Mouse (Mus musculus) MEL-GATA-1-ER (cell line): ENCODE measurements at regions not wholly inside any gene's neighbourhood (a gene's known extent, or its start where the extent isn't known, plus 50 kb on each side); places are given as distances from the start of the nearest gene placed in this dataset.

Source experiments
- DNase-seq: peaks from one replicate; pipeline ENCODE4 v3.0.0-alpha.2; 2012; ENCODE audit warnings: low read depth; ENCODE audit errors: extremely low read depth

- DNase-seq: no peak
Observed at GRCm38 (mm10) chr16:29946966-29947365, 117.2 kb upstream of the Hes1 start.

- DNase-seq: no peak
Observed at GRCm38 (mm10) chr16:29947670-29948069, 116.5 kb upstream of the Hes1 start.

GRCm38 (mm10) chr16:29950136-29950535 is 114.0 kb upstream of the Hes1 start:
- DNase-seq: no peak

DNA sequence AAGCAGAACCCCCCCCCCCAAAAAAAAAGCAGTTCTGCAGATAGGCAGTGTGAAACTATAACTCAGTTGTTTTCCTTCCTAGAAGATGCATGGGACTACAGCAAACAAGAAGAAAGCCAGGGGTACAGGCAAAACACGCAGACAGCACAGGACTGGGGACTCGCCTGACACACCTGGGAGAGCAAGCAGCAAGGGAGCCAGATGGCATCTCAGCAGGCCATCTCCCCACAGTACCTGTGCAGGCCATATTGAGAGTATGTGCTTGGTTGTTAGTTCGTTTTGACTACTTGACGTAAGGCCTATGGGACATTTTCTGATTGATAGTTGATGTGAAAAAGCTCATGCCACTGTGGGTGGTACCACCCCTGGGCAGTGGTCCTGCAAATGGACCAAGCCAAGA is 113.4 kb upstream of the Hes1 start:
- DNase-seq: no peak

GRCm38 (mm10) chr16:29954700-29955099 is 109.5 kb upstream of the Hes1 start:
- no peak for DNase-seq

DNA sequence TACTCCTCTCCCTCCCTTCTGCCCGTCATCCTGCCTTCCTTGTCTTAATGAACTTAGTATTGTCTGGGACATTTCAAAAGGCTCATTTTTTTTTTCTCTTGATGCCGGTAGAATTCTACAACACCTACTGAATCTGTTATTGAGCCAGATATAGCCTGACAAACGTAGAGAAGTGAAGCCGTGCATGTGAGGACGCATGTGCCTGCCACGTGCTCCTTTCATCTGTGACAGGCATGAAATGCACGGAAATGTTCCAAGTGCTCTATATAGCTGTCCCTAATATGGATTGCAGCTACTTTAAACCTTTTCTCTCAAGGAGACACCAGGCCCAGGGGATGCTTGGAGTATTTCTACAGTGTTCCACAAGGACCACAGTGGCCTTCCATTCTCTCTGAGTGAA is 107.3 kb upstream of the Hes1 start:
- no peak for DNase-seq

DNA sequence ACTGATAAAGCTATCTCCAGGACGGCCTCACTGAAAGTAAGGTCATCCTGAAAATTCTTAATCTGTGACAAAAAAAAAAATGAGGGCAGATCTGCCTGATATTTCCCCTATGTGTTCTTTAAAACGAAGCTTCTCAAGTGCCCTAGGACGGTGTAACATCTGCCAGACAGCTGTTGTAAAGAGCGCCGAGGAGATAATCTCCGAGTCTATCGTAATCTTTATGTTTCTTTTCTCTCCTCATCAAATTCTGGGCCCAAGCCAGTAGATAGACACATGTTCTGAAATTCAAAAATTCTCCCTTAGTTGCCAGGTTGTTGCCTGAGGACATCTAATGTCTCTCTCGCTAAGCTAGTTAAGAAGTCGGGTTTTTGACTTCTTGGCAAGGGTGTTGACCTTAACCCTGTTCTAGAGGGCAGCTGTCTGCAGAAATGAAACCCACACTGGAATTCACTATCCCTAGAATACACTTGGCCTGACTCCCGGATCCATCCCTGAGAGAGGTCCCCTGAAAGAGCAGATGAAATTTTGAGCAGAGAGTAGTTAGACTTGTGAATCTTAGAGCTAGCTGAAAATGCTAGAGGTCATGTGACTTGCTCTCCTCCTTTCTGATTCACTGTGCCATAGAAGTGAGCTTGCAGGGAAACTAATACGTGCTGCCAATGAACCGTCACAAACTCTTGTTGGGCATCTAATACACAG is 104.1 kb upstream of the Hes1 start:
- DNase-seq: no peak

- DNase-seq: no peak
Observed at GRCm38 (mm10) chr16:29963284-29963683, 100.9 kb upstream of the Hes1 start.

GRCm38 (mm10) chr16:29964563-29964962 is 99.6 kb upstream of the Hes1 start:
- no peak for DNase-seq

- no peak for DNase-seq
Observed at GRCm38 (mm10) chr16:29968743-29969142, 95.4 kb upstream of the Hes1 start.

GRCm38 (mm10) chr16:29972741-29973141 is 91.4 kb upstream of the Hes1 start:
- no peak for DNase-seq

GRCm38 (mm10) chr16:29973250-29973649 is 90.9 kb upstream of the Hes1 start:
- DNase-seq: no peak

DNA sequence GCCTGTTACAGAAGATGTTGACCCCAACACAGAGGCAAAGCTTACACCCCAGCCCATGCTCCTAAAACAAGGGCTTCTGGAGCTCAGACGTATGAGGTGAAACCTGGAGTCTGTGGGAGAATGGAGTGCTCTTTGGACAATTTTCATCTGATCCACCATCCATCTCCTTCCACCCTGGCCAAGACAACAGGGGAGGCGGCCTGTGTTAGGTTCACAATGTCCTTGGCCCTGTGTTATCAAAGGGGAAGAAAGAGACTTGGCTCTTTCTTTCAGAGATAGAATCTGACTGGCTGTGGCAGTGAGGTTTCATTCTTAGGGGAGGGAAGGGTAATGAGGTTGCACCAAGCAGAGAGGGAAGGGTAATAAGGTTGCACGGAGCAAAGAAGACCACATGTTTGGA is 88.4 kb upstream of the Hes1 start:
- DNase-seq: no peak

GRCm38 (mm10) chr16:29977011-29977410 is 87.2 kb upstream of the Hes1 start:
- no peak for DNase-seq

- no peak for DNase-seq
Observed at GRCm38 (mm10) chr16:29977711-29978110, 86.5 kb upstream of the Hes1 start.

GRCm38 (mm10) chr16:29979066-29979465 is 85.1 kb upstream of the Hes1 start:
- DNase-seq: no peak

DNA sequence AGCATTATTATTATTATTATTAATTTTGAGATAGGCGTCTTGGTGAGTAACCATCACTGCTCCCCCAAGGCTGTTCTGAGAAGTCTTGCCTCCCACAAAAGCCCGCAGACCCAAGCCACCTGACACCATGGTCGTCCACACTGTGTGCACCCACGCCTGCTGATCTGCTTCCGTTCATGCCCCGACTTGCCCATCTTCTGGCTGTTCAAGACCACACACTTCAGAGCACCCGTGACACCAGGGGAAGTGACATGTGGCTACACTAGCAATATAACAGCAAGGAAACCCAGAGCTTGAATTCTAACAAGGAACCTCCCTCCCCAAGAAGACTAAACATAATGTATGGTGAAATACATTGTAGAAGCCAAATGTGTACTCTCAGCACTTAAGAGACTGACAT is 82.6 kb upstream of the Hes1 start:
- no peak for DNase-seq

GRCm38 (mm10) chr16:29982224-29982785 is 81.9 kb upstream of the Hes1 start:
- no peak for DNase-seq

- no peak for DNase-seq
Observed at GRCm38 (mm10) chr16:29983161-29983560, 81.0 kb upstream of the Hes1 start.

DNA sequence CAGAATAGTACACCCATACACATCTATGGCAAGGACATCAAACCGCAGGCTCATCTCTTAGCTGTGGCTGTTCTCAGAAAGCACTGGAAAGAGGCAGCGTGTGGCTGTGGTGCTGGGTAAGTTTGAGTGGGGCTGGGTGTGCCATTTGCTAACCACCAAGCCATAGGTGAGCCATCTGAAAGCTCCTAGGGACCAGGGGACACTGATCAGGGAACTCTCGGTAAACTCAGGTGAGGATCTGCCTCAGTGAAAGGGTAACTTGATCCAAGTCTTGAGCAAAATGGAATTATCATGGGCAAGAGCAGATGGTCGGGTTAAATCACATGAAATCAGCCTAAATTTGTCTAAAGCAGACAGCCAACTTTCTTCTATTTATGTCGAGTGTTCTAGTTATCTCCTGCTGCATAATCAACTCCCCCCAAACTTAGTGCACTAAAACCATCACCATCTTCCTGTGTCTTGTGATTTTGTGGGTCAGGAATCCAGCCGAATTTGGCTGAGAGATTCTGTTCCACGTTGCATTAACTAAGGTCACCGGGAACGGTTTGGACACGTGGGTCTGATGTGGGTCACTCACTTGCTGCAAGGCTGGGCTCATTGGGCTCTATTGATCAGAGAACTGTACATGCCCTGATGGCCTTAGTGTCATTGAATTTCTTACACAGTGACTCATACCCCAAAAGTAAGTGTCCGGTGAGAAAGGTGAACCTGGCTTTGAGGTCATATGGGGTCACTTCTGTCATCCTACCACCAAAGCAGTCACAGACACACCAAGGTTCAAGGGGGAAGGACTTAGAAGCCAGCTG is 78.9 kb upstream of the Hes1 start:
- DNase-seq: no peak

DNA sequence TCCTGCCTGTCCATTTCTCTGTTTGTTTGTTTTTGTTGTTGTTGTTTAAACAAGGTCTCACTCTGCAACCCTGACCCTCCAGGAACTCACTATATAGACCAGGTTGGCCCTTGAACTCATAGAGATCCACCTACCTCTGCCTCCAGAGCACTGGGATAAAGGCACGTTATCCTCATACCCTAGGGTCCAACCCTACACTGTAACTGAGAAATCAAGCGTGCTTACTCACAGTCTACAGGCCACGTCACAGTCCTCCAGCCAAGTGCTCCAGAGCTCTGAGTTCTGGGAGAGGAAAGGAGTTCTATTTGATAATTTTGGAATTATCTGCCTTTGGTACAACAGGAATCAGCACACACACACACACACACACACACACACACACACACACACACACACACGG is 76.6 kb upstream of the Hes1 start:
- no peak for DNase-seq

DNA sequence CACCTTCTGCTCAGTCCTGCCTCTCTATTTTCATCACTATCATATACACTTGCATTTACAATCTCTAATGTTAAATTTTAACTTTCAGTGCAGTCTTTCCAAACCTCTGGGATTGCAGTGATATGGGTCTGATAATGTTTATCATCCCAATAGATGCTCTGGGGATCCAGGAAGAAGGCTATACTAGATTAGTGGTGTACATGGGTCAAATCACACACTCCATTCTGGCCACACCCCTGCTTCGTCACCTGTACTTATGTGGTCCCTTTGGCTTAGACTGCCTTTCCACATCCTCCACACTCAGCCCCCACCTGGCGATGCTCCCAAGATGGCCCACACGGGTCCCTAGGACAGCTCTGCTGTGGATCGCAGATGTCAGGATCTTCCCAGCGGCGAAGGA is 76.2 kb upstream of the Hes1 start:
- DNase-seq: no peak

- no peak for DNase-seq
Observed at GRCm38 (mm10) chr16:29989308-29989707, 74.9 kb upstream of the Hes1 start.
